Mouse (Mus musculus): Measurements from ENCODE around the gene Abcc6. TPM values are rescaled to one million over a fixed set of nuclear protein-coding genes. Genes with fewer than 3 reads are reported as not detected.

Gene Abcc6
- polyA plus RNA-seq, 1 experiment from 2014 or later, result 2.4 TPM

DNA sequence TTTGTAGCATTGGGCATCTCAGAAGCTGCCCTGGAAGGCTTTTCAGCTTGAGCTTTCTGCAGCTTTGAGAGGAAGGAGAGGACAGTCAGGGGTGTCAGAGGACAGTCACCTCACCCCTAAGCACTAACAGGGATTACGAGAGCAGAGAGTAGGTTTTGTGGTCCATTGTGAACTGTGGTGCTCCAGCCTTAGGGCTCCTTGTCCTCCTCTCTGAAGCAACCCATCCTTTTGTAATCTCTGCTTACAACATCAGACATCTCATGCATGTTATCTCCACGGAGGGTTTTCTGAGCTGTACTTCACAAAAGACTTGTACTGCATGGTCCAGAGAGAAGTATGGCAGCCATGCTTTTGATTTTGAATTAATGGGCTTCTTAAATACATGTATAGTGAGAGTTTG lies 4.9 kb upstream of the Abcc6 start:
- peak overlapping the region; percentile 88 for H3K4me2 ChIP-seq (ENCODE audit: low read length)
- peak overlapping the region; percentile 93 for H3K4me3 ChIP-seq (ENCODE audit: low read depth, low read length)
- no peak for ATAC-seq (replicated peaks; ENCODE audit: low FRiP score, low TSS enrichment, low read depth)
- no peak for DNase-seq (ENCODE audit: low spot score)
- H3K9me3 ChIP-seq (ENCODE audit: control insufficient read depth, low read length), result no peaks in the 10 kb centered on the region
- H3K4me1 ChIP-seq (replicated peaks; ENCODE audit: control insufficient read depth, insufficient read depth, low read length), result peaks cover 14% of the 10 kb centered on the region
- H3K27ac ChIP-seq (ENCODE audit: low read depth), result no peak overlapping the region
- no peaks in the 10 kb centered on the region for H3K27me3 ChIP-seq (replicated peaks; ENCODE audit: control insufficient read depth, insufficient read depth, low read length)
- H3K36me3 ChIP-seq (ENCODE audit: control insufficient read depth, insufficient read depth, low read length), result peaks cover 17% of the 10 kb centered on the region
- 83% methylated on average over 2 of the region's 2 CpGs for WGBS
- H3K9ac ChIP-seq (ENCODE audit: low read length), result no peak overlapping the region

DNA sequence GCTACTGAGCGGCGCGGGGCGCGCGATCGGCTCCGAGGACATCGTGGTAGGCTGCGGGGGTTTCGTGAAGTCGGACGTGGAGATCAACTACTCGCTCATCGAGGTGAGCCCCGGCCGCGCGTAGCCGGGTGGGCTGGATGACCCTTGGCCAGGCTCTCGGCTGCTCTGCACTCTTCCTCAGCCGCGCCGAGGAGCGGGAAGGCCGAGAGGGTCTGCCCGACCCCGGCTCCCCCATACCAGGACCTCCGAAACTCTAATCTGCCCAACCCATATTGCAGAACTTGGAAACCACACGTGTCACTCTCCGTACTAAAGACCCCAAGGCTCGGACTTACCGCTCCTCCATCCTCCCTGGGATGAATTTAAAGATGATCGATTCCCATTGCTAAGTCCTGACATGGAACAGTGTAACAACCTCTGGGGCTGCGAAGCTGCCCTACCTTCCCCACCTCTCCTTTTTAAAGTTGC lies 3.8 kb upstream of the Abcc6 start:
- Histone ChIP-seq H3K4me3 (ENCODE audit: low read depth, low read length) (peak overlapping the region; percentile 93), H3K27ac (ENCODE audit: low read depth) (no peak overlapping the region), H3K9me3 (ENCODE audit: control insufficient read depth, low read length) (no peaks in the 10 kb centered on the region), H3K4me2 (ENCODE audit: low read length) (peak overlapping the region; percentile 88), H3K9ac (ENCODE audit: low read length) (peak overlapping the region; percentile 83), H3K36me3 (ENCODE audit: control insufficient read depth, insufficient read depth, low read length) (peaks cover 9% of the 10 kb centered on the region), H3K27me3 (replicated peaks; ENCODE audit: control insufficient read depth, insufficient read depth, low read length) (no peaks in the 10 kb centered on the region), H3K4me1 (replicated peaks; ENCODE audit: control insufficient read depth, insufficient read depth, low read length) (peaks cover 15% of the 10 kb centered on the region)
- ATAC-seq (replicated peaks; ENCODE audit: low FRiP score, low TSS enrichment, low read depth) (peak; percentile 24; the same call in 1 of the 2 replicates), DNase-seq (ENCODE audit: low spot score) (no peak)
- 1% methylated on average over 26 of the region's 35 CpGs for WGBS

DNA sequence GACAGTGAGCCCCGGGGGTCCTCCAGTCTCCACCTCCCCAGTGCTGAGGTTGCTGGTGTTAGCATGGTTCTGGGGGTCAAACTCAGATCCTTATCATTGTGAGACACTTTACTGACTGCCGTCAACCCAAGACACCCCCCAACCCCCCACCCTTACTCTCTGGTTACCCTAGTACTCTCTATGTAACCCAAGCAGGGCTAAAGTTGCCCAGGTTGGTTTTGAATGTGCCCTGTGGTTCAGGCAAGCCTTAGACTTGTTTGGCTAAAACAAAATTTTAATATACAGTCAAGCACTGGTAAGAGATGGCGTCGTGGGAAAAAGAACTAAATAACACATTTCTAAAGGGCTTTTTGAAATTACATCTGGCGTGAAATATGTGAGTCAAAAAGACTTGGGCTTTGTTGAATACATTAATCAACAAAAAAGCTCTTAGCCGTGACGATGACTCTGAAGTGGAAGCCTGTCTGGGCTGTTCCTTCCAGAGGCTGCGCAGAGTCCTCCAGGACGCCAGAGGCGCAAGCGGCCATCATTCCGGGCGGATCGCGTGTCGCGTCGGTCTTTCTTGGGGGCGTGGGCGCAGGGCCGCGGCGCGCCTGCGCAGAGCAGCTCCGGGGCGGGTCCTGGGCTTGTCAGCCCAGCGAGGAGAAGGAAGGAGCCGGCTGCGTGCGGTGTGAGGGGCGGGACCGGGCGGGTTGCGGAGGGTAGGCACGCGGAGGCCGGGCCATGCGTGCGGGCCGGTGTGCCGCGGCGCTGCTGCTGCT lies 3.2 kb upstream of the Abcc6 start, which contains the start of gene Nomo1:
Gene Nomo1 (plus strand): TSS at position 590 of the 761 bp plus-strand sequence.
- peak; percentile 100 for DNase-seq (ENCODE audit: low spot score)
- Histone ChIP-seq H3K27ac (ENCODE audit: low read depth) (no peak within 1 kb of the TSS), H3K4me3 (ENCODE audit: low read depth, low read length) (peak within 1 kb of the TSS; percentile 93), H3K9me3 (ENCODE audit: control insufficient read depth, low read length) (no peaks in the 10 kb centered on the region), H3K9ac (ENCODE audit: low read length) (peak within 1 kb of the TSS; percentile 83), H3K36me3 (ENCODE audit: control insufficient read depth, insufficient read depth, low read length) (peaks cover 3% of the 10 kb centered on the region), H3K4me1 (replicated peaks; ENCODE audit: control insufficient read depth, insufficient read depth, low read length) (peaks cover 16% of the 10 kb centered on the region), H3K4me2 (ENCODE audit: low read length) (peak within 1 kb of the TSS; percentile 88), H3K27me3 (replicated peaks; ENCODE audit: control insufficient read depth, insufficient read depth, low read length) (no peaks in the 10 kb centered on the region)
- WGBS, result 6% methylated on average over 43 of the region's 44 CpGs
- ATAC-seq (replicated peaks; ENCODE audit: low FRiP score, low TSS enrichment, low read depth), result peak; percentile 86

DNA sequence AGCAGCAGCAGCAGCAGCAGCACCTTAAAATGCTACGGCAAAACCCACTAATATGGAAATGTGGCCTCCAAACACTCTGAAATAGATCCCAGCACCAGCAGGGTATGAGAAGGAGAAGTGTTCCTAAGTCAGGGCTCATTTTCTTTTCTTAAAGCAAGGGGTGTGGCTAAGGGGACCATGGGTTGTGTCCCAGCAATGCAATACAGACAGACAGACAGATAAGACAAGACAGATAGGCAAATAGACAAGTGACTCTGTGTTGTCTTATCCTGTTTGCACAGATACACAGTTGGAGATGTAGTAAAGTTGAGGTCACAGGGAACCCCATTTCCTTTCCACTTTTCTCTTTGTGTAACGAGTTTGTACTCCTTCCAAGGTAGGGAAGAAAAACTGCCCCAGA lies 973 bp upstream of the Abcc6 start:
- Histone ChIP-seq H3K4me2 (ENCODE audit: low read length) (no peak overlapping the region), H3K27me3 (replicated peaks; ENCODE audit: control insufficient read depth, insufficient read depth, low read length) (no peaks in the 10 kb centered on the region), H3K4me3 (ENCODE audit: low read depth, low read length) (no peak overlapping the region), H3K27ac (ENCODE audit: low read depth) (no peak overlapping the region), H3K9ac (ENCODE audit: low read length) (no peak overlapping the region), H3K4me1 (replicated peaks; ENCODE audit: control insufficient read depth, insufficient read depth, low read length) (peaks cover 16% of the 10 kb centered on the region), H3K9me3 (ENCODE audit: control insufficient read depth, low read length) (no peaks in the 10 kb centered on the region), H3K36me3 (ENCODE audit: control insufficient read depth, insufficient read depth, low read length) (no peaks in the 10 kb centered on the region)
- 67% methylated on average over 2 of the region's 2 CpGs for WGBS
- DNase-seq (ENCODE audit: low spot score) (no peak), ATAC-seq (replicated peaks; ENCODE audit: low FRiP score, low TSS enrichment, low read depth) (no peak)

DNA sequence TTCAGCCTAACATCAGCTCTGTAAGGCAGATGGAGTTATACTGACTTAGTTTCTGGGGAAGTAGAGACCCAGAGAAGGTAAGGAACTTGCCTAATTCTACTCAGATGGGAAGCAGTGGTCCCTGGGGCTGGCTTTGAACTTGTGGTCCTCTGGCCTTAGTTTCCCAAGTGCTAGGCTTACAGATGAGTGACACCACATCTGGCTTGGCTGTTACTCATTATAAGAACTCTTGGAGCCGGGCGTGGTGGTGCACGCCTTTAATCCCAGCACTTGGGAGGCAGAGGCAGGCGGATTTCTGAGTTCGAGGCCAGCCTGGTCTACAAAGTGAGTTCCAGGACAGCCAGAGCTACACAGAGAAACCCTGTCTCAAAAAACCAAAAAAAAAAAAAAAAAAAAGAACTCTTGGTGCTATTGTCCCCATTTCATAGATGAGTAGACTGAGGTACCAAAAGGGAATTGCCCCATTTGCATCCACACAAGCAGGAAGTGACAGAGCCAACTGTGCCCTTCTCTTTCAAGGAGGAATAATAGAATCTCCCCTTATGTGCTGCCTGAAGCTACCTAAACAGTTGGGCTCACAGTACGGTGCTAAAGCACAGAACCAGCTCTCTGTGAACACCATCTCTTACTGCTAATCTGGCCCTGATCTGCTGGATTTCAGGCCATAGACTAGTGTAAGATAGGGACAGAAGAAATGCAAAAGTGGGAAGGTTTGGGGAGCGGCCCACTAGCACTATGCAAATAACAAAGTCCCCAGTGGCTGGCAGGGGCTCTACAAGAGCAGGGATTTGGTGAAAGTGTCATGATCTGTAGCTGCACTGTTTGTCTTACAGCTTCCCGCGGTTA lies 580 bp downstream of the Abcc6 start:
- no peak overlapping the region for H3K9ac ChIP-seq (ENCODE audit: low read length)
- DNase-seq (ENCODE audit: low spot score), result no peak
- peak overlapping the region; percentile 39 for H3K4me2 ChIP-seq (ENCODE audit: low read length)
- no peaks in the 10 kb centered on the region for H3K36me3 ChIP-seq (ENCODE audit: control insufficient read depth, insufficient read depth, low read length)
- no peaks in the 10 kb centered on the region for H3K9me3 ChIP-seq (ENCODE audit: control insufficient read depth, low read length)
- H3K27ac ChIP-seq (ENCODE audit: low read depth), result peak overlapping the region; percentile 67
- H3K27me3 ChIP-seq (replicated peaks; ENCODE audit: control insufficient read depth, insufficient read depth, low read length), result no peaks in the 10 kb centered on the region
- peak; percentile 72 for ATAC-seq (replicated peaks; ENCODE audit: low FRiP score, low TSS enrichment, low read depth)
- H3K4me1 ChIP-seq (replicated peaks; ENCODE audit: control insufficient read depth, insufficient read depth, low read length), result peaks cover 10% of the 10 kb centered on the region
- 61% methylated on average over 9 of the region's 9 CpGs for WGBS
- H3K4me3 ChIP-seq (ENCODE audit: low read depth, low read length), result no peak overlapping the region

DNA sequence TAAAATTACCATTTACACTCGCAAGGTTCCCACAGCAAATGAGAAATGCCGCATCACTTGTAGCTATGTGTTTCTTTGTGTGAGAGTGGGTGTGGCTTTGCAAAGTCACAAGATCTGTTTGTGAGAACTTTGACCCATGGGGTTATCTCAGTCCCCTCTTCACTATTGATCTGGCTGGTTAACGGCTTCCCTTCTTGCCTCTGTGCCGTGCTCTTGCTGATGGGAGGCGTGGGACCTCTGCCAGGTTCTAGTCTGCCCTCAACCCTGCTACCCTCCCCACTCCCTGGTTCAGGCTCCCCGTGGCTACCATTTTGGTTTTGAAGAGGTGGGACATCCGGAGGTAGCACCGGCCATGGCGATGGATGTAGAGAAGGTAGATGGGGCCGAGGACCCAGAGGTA lies 1.4 kb downstream of the Abcc6 start:
- H3K27ac ChIP-seq (ENCODE audit: low read depth), result no peak overlapping the region
- H3K27me3 ChIP-seq (replicated peaks; ENCODE audit: control insufficient read depth, insufficient read depth, low read length), result no peaks in the 10 kb centered on the region
- no peaks in the 10 kb centered on the region for H3K36me3 ChIP-seq (ENCODE audit: control insufficient read depth, insufficient read depth, low read length)
- H3K9ac ChIP-seq (ENCODE audit: low read length), result no peak overlapping the region
- 82% methylated on average over 10 of the region's 10 CpGs for WGBS
- H3K4me2 ChIP-seq (ENCODE audit: low read length), result no peak overlapping the region
- DNase-seq (ENCODE audit: low spot score) (no peak), ATAC-seq (replicated peaks; ENCODE audit: low FRiP score, low TSS enrichment, low read depth) (no peak)
- 0 out of 2 replicates have a peak, but pooled peaks cover 7% of the 10 kb centered on the region for H3K4me1 ChIP-seq (replicated peaks; ENCODE audit: control insufficient read depth, insufficient read depth, low read length)
- H3K4me3 ChIP-seq (ENCODE audit: low read depth, low read length), result no peak overlapping the region
- no peaks in the 10 kb centered on the region for H3K9me3 ChIP-seq (ENCODE audit: control insufficient read depth, low read length)

DNA sequence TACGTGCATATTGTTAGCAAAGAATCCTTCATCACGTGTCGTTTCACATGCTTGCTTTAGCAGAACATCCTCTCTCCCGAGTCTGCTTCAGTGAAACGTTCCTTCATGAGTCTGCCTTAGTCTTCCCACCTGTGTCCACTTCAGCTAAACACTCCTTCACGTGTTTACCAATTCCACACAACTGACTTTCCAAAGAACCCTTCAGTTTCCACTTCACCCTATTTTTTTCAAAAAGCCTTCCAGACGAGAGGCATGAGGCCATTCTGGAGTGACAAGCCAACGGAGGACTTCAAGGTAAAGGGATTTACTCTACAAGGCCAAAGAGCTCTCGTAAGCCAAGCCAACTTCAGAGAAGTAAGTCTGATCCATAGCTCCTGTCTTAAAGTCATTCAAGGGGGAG lies 4.7 kb downstream of the Abcc6 start:
- ATAC-seq (replicated peaks; ENCODE audit: low FRiP score, low TSS enrichment, low read depth) (no peak), DNase-seq (ENCODE audit: low spot score) (no peak)
- no peaks in the 10 kb centered on the region for H3K36me3 ChIP-seq (ENCODE audit: control insufficient read depth, insufficient read depth, low read length)
- WGBS, result 74% methylated on average over 9 of the region's 9 CpGs
- H3K9me3 ChIP-seq (ENCODE audit: control insufficient read depth, low read length), result no peaks in the 10 kb centered on the region
- no peak overlapping the region for H3K9ac ChIP-seq (ENCODE audit: low read length)
- H3K4me3 ChIP-seq (ENCODE audit: low read depth, low read length), result no peak overlapping the region
- no peak overlapping the region for H3K4me2 ChIP-seq (ENCODE audit: low read length)
- 0 out of 2 replicates have a peak, but pooled peaks cover 7% of the 10 kb centered on the region for H3K4me1 ChIP-seq (replicated peaks; ENCODE audit: control insufficient read depth, insufficient read depth, low read length)
- no peaks in the 10 kb centered on the region for H3K27me3 ChIP-seq (replicated peaks; ENCODE audit: control insufficient read depth, insufficient read depth, low read length)
- H3K27ac ChIP-seq (ENCODE audit: low read depth), result no peak overlapping the region

DNA sequence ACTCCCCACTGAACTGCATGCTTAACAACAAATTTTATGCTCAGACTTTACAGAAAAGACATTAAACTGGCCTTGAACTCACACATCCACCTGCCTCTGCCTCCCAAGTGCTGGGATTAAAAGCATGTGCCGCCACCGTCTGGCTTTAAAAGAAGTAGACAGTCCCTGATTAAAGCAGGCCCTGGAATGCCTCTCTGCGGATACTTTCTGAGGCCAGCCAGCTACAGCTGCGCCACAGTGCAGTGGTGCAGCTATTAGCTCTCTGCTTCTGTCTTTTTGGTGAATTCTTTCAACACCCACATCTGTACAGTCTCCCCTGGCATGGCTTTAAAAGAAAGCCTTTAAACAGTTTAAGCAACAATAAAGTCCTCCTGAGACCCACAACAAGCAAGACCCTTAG lies 8.2 kb downstream of the Abcc6 start:
- no peaks in the 10 kb centered on the region for H3K9me3 ChIP-seq (ENCODE audit: control insufficient read depth, low read length)
- ATAC-seq (replicated peaks; ENCODE audit: low FRiP score, low TSS enrichment, low read depth) (no peak), DNase-seq (ENCODE audit: low spot score) (no peak)
- H3K9ac ChIP-seq (ENCODE audit: low read length), result no peak overlapping the region
- no peaks in the 10 kb centered on the region for H3K4me1 ChIP-seq (replicated peaks; ENCODE audit: control insufficient read depth, insufficient read depth, low read length)
- no peaks in the 10 kb centered on the region for H3K36me3 ChIP-seq (ENCODE audit: control insufficient read depth, insufficient read depth, low read length)
- H3K27ac ChIP-seq (ENCODE audit: low read depth), result no peak overlapping the region
- WGBS, result 37% methylated on average over 4 of the region's 4 CpGs
- no peaks in the 10 kb centered on the region for H3K27me3 ChIP-seq (replicated peaks; ENCODE audit: control insufficient read depth, insufficient read depth, low read length)
- no peak overlapping the region for H3K4me3 ChIP-seq (ENCODE audit: low read depth, low read length)
- no peak overlapping the region for H3K4me2 ChIP-seq (ENCODE audit: low read length)

Data from intestine, embryonic 14.5 days (tissue).